Comparison of ENCODE assay signal across 24 mouse cellular contexts in the genomic region with DNA sequence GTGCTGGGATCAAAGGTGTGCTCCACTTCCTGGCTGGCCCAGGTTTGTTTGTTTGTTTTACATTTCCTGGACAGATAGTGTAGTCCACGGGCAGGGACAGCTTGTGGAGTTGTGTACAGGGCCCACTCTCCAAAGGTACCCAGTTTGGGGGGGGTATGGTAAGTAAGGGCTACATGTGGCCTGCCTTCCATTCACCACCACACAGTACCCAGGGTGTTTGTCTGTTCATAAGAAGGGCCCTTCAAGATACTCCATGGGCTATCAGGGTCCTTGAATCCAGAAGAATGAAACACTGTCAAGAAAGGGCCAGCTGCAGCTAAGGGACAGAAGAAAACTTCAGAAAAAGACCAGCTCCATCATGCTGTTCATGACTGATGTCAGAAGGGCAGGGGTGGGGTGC.
"Had no signal": no experiment of that assay in that cellular context is flagged by ENCODE, and none has a peak within 500 bp of the region (broad histone marks: within the 10 kb centered on the region; RNA-seq: fewer than 3 reads in every experiment).

No protein-coding gene starts in this region.

- ATAC-seq: forebrain, postnatal 0 days; hindbrain, postnatal 0 days; intestine, embryonic 16.5 days had no signal

- H3K27ac ChIP-seq: heart, adult 2 months; heart, embryonic 13.5 days; heart, embryonic 15.5 days; hindbrain, embryonic 13.5 days; hindbrain, embryonic 15.5 days; kidney, embryonic 15.5 days; kidney, postnatal 0 days; limb, embryonic 13.5 days; limb, embryonic 15.5 days had no signal

- H3K36me3 ChIP-seq: heart, embryonic 13.5 days; heart, embryonic 15.5 days; hindbrain, embryonic 13.5 days; hindbrain, embryonic 15.5 days; kidney, embryonic 15.5 days; limb, embryonic 13.5 days; limb, embryonic 15.5 days had no signal

- H3K4me1 ChIP-seq: heart, embryonic 15.5 days; kidney, embryonic 15.5 days; limb, embryonic 13.5 days; limb, embryonic 15.5 days had no signal

- H3K9me3 ChIP-seq: heart, embryonic 13.5 days; heart, embryonic 15.5 days; hindbrain, embryonic 13.5 days; hindbrain, embryonic 15.5 days; kidney, embryonic 15.5 days; limb, embryonic 13.5 days; limb, embryonic 15.5 days had no signal

- DNase-seq: forebrain, postnatal 0 days; gastrocnemius, postnatal 14 days; gastrocnemius, postnatal 36 days; heart, adult 11 months; heart, adult 2 months; heart, postnatal 14 days; heart, postnatal 36 days; kidney, adult 11 months; kidney, adult 2 months; kidney, adult 9 months; kidney, postnatal 14 days; kidney, postnatal 36 days; left cerebral cortex, postnatal 4 days had no signal

- H3K27me3 ChIP-seq: heart, embryonic 13.5 days; heart, embryonic 15.5 days; hindbrain, embryonic 13.5 days; hindbrain, embryonic 15.5 days; kidney, embryonic 15.5 days; limb, embryonic 13.5 days; limb, embryonic 15.5 days had no signal

- H3K4me2 ChIP-seq: heart, embryonic 11.5 days; heart, embryonic 13.5 days; heart, embryonic 15.5 days; hindbrain, embryonic 13.5 days; hindbrain, embryonic 15.5 days; kidney, embryonic 15.5 days; limb, embryonic 13.5 days; limb, embryonic 15.5 days had no signal

- H3K9ac ChIP-seq: forebrain, postnatal 0 days; heart, embryonic 13.5 days; heart, embryonic 15.5 days; hindbrain, embryonic 13.5 days; hindbrain, embryonic 15.5 days; kidney, embryonic 15.5 days; limb, embryonic 13.5 days; limb, embryonic 15.5 days had no signal

- H3K4me3 ChIP-seq: heart, adult 2 months; heart, embryonic 13.5 days; heart, embryonic 15.5 days; hindbrain, embryonic 13.5 days; hindbrain, embryonic 15.5 days; kidney, embryonic 15.5 days; limb, embryonic 13.5 days; limb, embryonic 15.5 days had no signal
